Mouse (Mus musculus) MEL (cell line): ENCODE results near the gene Pcbp3. TPM values are rescaled to one million over a fixed set of nuclear protein-coding genes. Genes with fewer than 3 reads are reported as not detected.

Experiments used
- DNase-seq: peaks from one replicate; pipeline ENCODE4 v3.0.0; 2011; ENCODE audit warnings: low read depth, low spot score
- H3K27ac ChIP-seq: 2 replicates; pipeline ENCODE4 v1.5.1; 2012; ENCODE audit warnings: low read depth, mild to moderate bottlenecking, control low read depth, low read length, moderate library complexity; ENCODE audit not compliant: control insufficient read depth
- H3K27me3 ChIP-seq, 2 experiments: fragments of 150-350 bp in 1 of 2; sonication (generic) in 1 of 2; 2 replicates each; pipeline ENCODE4 v1.6.1; 2012; ENCODE audit warnings: low read length in 2 of 2, mild to moderate bottlenecking in 2 of 2, improper control_type of control experiment in 1 of 2, moderate library complexity in 1 of 2; ENCODE audit not compliant: insufficient read depth in 2 of 2, control insufficient read depth in 1 of 2
- H3K36me3 ChIP-seq, 2 experiments: 2 replicates each; pipeline ENCODE4 v1.6.1; 2012 to 2014; ENCODE audit warnings: low read length in 2 of 2, improper control_type of control experiment in 1 of 2, inconsistent platforms in 1 of 2, mild to moderate bottlenecking in 1 of 2; ENCODE audit not compliant: insufficient read depth in 2 of 2, control insufficient read depth in 1 of 2
- H3K4me1 ChIP-seq, 2 experiments: fragments of 150-350 bp in 1 of 2; sonication (generic) in 1 of 2; 2 replicates each; pipeline ENCODE4 v1.6.1; 2012; ENCODE audit warnings: low read length in 2 of 2, improper control_type of control experiment in 1 of 2, mild to moderate bottlenecking in 1 of 2; ENCODE audit not compliant: insufficient read depth in 2 of 2, control insufficient read depth in 1 of 2
- H3K4me3 ChIP-seq, 2 experiments: fragments of 150-350 bp in 1 of 2; sonication (generic) in 1 of 2; 2 replicates each; pipeline ENCODE4 v1.5.1; 2012; ENCODE audit warnings: low read depth in 2 of 2, low read length in 2 of 2, mild to moderate bottlenecking in 2 of 2, moderate library complexity in 2 of 2, control low read depth in 1 of 2, improper control_type of control experiment in 1 of 2; ENCODE audit not compliant: control insufficient read depth in 1 of 2, insufficient read depth in 1 of 2
- H3K79me2 ChIP-seq: 2 replicates; pipeline ENCODE4 v1.6.1; 2012; ENCODE audit warnings: mild to moderate bottlenecking, low read length, moderate library complexity; ENCODE audit not compliant: control insufficient read depth, poor library complexity, insufficient read depth
- H3K9ac ChIP-seq: 2 replicates; pipeline ENCODE4 v1.6.1; 2012; ENCODE audit warnings: low read depth, mild to moderate bottlenecking, control low read depth, low read length, moderate library complexity; ENCODE audit not compliant: control insufficient read depth, poor library complexity, severe bottlenecking
- H3K9me3 ChIP-seq: fragments of 150-350 bp; sonication (generic); replicated peaks from 2 replicates; pipeline ENCODE4 v1.6.1; 2012; ENCODE audit warnings: mild to moderate bottlenecking, low read length, improper control_type of control experiment, moderate library complexity; ENCODE audit not compliant: insufficient read depth
- ELF1 ChIP-seq: IDR thresholded peaks from 2 replicates; pipeline ENCODE4 v1.6.1; 2014; ENCODE audit warnings: low read depth, mild to moderate bottlenecking, inconsistent platforms, low read length, improper control_type of control experiment, moderate library complexity
- EP300 ChIP-seq, 2 experiments: IDR thresholded peaks; 2 replicates each; pipeline ENCODE4 v1.6.1; 2011; ENCODE audit warnings: improper control_type of control experiment in 2 of 2, low read length in 2 of 2, low read depth in 1 of 2, mild to moderate bottlenecking in 1 of 2
- ETS1 ChIP-seq: IDR thresholded peaks from 2 replicates; pipeline ENCODE4 v1.6.1; 2012; ENCODE audit warnings: low read depth, mild to moderate bottlenecking, inconsistent platforms, low read length, improper control_type of control experiment, moderate library complexity
- JUND ChIP-seq: IDR thresholded peaks from 2 replicates; pipeline ENCODE4 v1.6.1; 2011; ENCODE audit warnings: low read depth, mild to moderate bottlenecking, improper control_type of control experiment, low read length
- MAFK ChIP-seq: IDR thresholded peaks from 2 replicates; pipeline ENCODE4 v1.6.1; 2011; ENCODE audit warnings: low read depth, mild to moderate bottlenecking, low read length, improper control_type of control experiment, borderline replicate concordance
- MEF2A ChIP-seq: IDR thresholded peaks from 2 replicates; pipeline ENCODE4 v1.6.1; 2014; ENCODE audit warnings: low read depth, mild to moderate bottlenecking, inconsistent platforms, low read length, improper control_type of control experiment; ENCODE audit not compliant: poor library complexity, insufficient replicate concordance, severe bottlenecking; ENCODE audit errors: extremely low read depth
- MXI1 ChIP-seq: IDR thresholded peaks from 2 replicates; pipeline ENCODE4 v1.6.1; 2011; ENCODE audit warnings: mild to moderate bottlenecking, low read depth, low read length, improper control_type of control experiment
- MYB ChIP-seq: IDR thresholded peaks from 2 replicates; pipeline ENCODE4 v1.6.1; 2011; ENCODE audit warnings: mild to moderate bottlenecking, low read depth, low read length, improper control_type of control experiment
- TCF12 ChIP-seq: IDR thresholded peaks from 2 replicates; pipeline ENCODE4 v1.6.1; 2014; ENCODE audit warnings: low read depth, mild to moderate bottlenecking, inconsistent platforms, low read length, improper control_type of control experiment, moderate library complexity
- UBTF ChIP-seq: IDR thresholded peaks from 2 replicates; pipeline ENCODE4 v1.6.1; 2012; ENCODE audit warnings: low read depth, mild to moderate bottlenecking, inconsistent platforms, low read length, improper control_type of control experiment, moderate library complexity, borderline replicate concordance; ENCODE audit not compliant: insufficient read depth
- ZKSCAN1 ChIP-seq: IDR thresholded peaks from 2 replicates; pipeline ENCODE4 v1.6.1; 2012; ENCODE audit warnings: low read depth, mild to moderate bottlenecking, inconsistent platforms, low read length, improper control_type of control experiment, moderate library complexity
- ZNF384 ChIP-seq: IDR thresholded peaks from 2 replicates; pipeline ENCODE4 v1.6.1; 2012; ENCODE audit warnings: low read depth, mild to moderate bottlenecking, inconsistent platforms, low read length, improper control_type of control experiment
- polyA plus RNA-seq, 2 experiments: library from polyadenylated mRNA; stranded (reverse) in 1 of 2; unstranded in 1 of 2; fragments of >175 nt in 1 of 2; fragments of >200 nt in 1 of 2; gene quantifications; 2 replicates each; pipeline versions ENCODE4 v1.2.1 to v1.2.4; 2012; ENCODE audit warnings: low replicate concordance in 2 of 2, low read depth in 1 of 2; ENCODE audit not compliant: insufficient read length in 2 of 2, insufficient read depth in 1 of 2, missing spikeins in 1 of 2
- total RNA-seq: library from RNA; depleted of rRNA; stranded (reverse); fragments of 300-350 nt; gene quantifications from 2 replicates; pipeline ENCODE4 v1.2.3, GENCODE M21; 2012

Pcbp3 gene
- total and polyA plus RNA-seq, 3 experiments: 1.1 to 3.3 TPM; not detected in 1

DNA sequence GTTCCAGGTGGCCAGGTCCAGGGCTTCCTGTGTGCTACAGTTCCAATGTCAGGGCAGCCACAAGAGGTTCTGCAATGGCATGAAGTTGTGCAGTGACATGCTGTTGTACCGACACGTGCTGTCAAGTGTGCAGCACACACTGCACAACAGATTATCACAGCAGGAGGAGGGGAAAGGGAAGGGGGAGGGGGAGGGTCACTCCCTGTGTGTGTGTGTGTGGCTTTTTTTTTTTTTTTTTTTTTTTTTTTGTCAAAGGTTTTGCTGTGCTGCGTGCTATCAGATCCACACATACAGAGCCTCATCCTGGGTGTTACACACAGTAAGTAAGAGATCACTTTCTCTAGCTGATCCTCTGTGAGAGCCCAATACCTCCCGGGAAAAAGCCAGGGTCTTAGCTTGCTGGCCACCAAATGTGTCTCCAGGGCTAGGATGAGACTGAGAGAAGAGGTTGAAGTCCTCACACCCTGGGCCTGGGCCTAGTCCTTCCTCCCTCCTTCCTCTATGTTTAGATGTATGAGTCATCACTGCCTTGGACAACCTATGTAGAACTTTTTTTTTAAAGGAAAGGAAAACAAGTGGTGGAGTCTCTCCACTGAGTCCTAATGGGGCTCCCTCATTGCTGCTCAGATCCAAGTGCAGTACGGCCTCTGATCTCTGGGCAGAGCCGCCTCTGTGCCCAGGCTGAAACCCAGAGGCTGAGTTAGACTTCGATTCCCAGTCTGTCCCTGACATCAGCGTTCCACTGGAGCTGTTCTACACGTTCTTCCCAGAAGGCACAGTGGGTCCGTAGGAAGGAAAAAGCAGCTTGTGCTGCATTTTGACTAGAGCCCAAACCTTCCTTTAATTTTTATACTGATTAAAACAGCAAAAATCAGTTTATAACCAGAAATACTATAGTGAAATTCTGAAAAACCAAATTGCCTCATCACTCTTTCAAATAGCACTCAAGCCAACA lies 153.0 kb downstream of the Pcbp3 start:
- Histone ChIP-seq H3K36me3 (no peaks in the 10 kb centered on the region), H3K4me3 (no peak overlapping the region), H3K9me3 (no peaks in the 10 kb centered on the region), H3K4me1 (no peaks in the 10 kb centered on the region; a peak in 1 of 4 replicates), H3K9ac (no peak overlapping the region), H3K79me2 (no peaks in the 10 kb centered on the region), H3K27ac (no peak overlapping the region), H3K27me3 (no peaks in the 10 kb centered on the region)
- DNase-seq: peak; percentile 23
- peak; percentile 73 for TF ChIP-seq ZNF384
- no peak for TF ChIP-seq MYB

DNA sequence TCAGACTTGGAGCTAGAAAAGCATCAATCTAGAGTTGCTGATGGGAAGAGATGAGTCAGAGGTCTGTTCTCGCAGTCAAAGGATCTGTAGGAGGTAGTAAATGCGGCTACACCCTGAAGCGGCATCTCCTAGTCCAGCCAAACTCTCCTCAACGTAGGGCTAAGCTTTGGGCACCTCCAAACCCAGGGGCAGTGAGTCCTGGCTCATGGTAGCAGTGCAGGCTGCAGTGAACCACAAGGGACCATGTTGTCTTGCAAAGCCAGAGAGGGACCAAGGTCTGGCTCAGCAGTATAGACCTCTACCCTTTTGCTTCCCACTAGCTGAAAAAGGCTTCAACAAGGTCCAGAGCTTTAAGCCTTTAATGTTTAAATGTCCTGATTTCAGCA lies 159.2 kb downstream of the Pcbp3 start:
- Histone ChIP-seq H3K36me3 (peaks cover 0 to 4% of the 10 kb centered on the region in 2 experiments; a peak in 2 of 4 replicates), H3K4me3 (no peak overlapping the region), H3K27me3 (no peaks in the 10 kb centered on the region), H3K4me1 (peaks cover 0 to 4% of the 10 kb centered on the region in 2 experiments; a peak in 1 of 4 replicates), H3K27ac (no peak overlapping the region), H3K9me3 (no peaks in the 10 kb centered on the region), H3K9ac (no peak overlapping the region), H3K79me2 (no peaks in the 10 kb centered on the region)
- TF ChIP-seq UBTF: no peak
- TF ChIP-seq JUND: no peak
- no peak for TF ChIP-seq ZNF384
- TF ChIP-seq ETS1: no peak
- no peak for TF ChIP-seq EP300 (IDR thresholded peaks at IDR 0.05; ENCODE audit: low read depth in 1 of 2, low read length in 2 of 2)
- TF ChIP-seq ELF1: no peak
- no peak for TF ChIP-seq MAFK
- no peak for TF ChIP-seq TCF12
- no peak for TF ChIP-seq ZKSCAN1
- no peak for TF ChIP-seq MEF2A
- TF ChIP-seq MXI1: no peak
- no peak for DNase-seq
